Mouse (Mus musculus) MEL (cell line): ENCODE data around the gene Usp33. TPM values are rescaled to one million over a fixed set of nuclear protein-coding genes. Genes with fewer than 3 reads are reported as not detected.

Experiments
- DNase-seq: peaks from one replicate; pipeline ENCODE4 v3.0.0; 2011; ENCODE audit warnings: low read depth, low spot score
- H3K27ac ChIP-seq: 2 replicates; pipeline ENCODE4 v1.5.1; 2012; ENCODE audit warnings: low read depth, mild to moderate bottlenecking, control low read depth, low read length, moderate library complexity; ENCODE audit not compliant: control insufficient read depth
- H3K27me3 ChIP-seq, 2 experiments: fragments of 150-350 bp in 1 of 2; sonication (generic) in 1 of 2; 2 replicates each; pipeline ENCODE4 v1.6.1; 2012; ENCODE audit warnings: low read length in 2 of 2, mild to moderate bottlenecking in 2 of 2, improper control_type of control experiment in 1 of 2, moderate library complexity in 1 of 2; ENCODE audit not compliant: insufficient read depth in 2 of 2, control insufficient read depth in 1 of 2
- H3K36me3 ChIP-seq, 2 experiments: 2 replicates each; pipeline ENCODE4 v1.6.1; 2012 to 2014; ENCODE audit warnings: low read length in 2 of 2, improper control_type of control experiment in 1 of 2, inconsistent platforms in 1 of 2, mild to moderate bottlenecking in 1 of 2; ENCODE audit not compliant: insufficient read depth in 2 of 2, control insufficient read depth in 1 of 2
- H3K4me1 ChIP-seq, 2 experiments: fragments of 150-350 bp in 1 of 2; sonication (generic) in 1 of 2; 2 replicates each; pipeline ENCODE4 v1.6.1; 2012; ENCODE audit warnings: low read length in 2 of 2, improper control_type of control experiment in 1 of 2, mild to moderate bottlenecking in 1 of 2; ENCODE audit not compliant: insufficient read depth in 2 of 2, control insufficient read depth in 1 of 2
- H3K4me3 ChIP-seq, 2 experiments: fragments of 150-350 bp in 1 of 2; sonication (generic) in 1 of 2; 2 replicates each; pipeline ENCODE4 v1.5.1; 2012; ENCODE audit warnings: low read depth in 2 of 2, low read length in 2 of 2, mild to moderate bottlenecking in 2 of 2, moderate library complexity in 2 of 2, control low read depth in 1 of 2, improper control_type of control experiment in 1 of 2; ENCODE audit not compliant: control insufficient read depth in 1 of 2, insufficient read depth in 1 of 2
- H3K79me2 ChIP-seq: 2 replicates; pipeline ENCODE4 v1.6.1; 2012; ENCODE audit warnings: mild to moderate bottlenecking, low read length, moderate library complexity; ENCODE audit not compliant: control insufficient read depth, poor library complexity, insufficient read depth
- H3K9ac ChIP-seq: 2 replicates; pipeline ENCODE4 v1.6.1; 2012; ENCODE audit warnings: low read depth, mild to moderate bottlenecking, control low read depth, low read length, moderate library complexity; ENCODE audit not compliant: control insufficient read depth, poor library complexity, severe bottlenecking
- H3K9me3 ChIP-seq: fragments of 150-350 bp; sonication (generic); replicated peaks from 2 replicates; pipeline ENCODE4 v1.6.1; 2012; ENCODE audit warnings: mild to moderate bottlenecking, low read length, improper control_type of control experiment, moderate library complexity; ENCODE audit not compliant: insufficient read depth
- BHLHE40 ChIP-seq: IDR thresholded peaks from 2 replicates; pipeline ENCODE4 v1.6.1; 2012; ENCODE audit warnings: low read depth, mild to moderate bottlenecking, inconsistent platforms, low read length, improper control_type of control experiment, borderline replicate concordance
- CHD1 ChIP-seq: IDR thresholded peaks from 2 replicates; pipeline ENCODE4 v1.6.1; 2012; ENCODE audit warnings: low read depth, mild to moderate bottlenecking, inconsistent platforms, low read length, improper control_type of control experiment
- CHD2 ChIP-seq: IDR thresholded peaks from 2 replicates; pipeline ENCODE4 v1.6.1; 2011; ENCODE audit warnings: low read length, improper control_type of control experiment
- CTCF ChIP-seq, 3 experiments: IDR thresholded peaks in 2 of 3; conservative IDR thresholded peaks in 1 of 3; 2 replicates each; pipeline ENCODE4 v1.5.1; 2011 to 2012; ENCODE audit warnings: low read length in 3 of 3, low read depth in 2 of 3, mild to moderate bottlenecking in 2 of 3, improper control_type of control experiment in 1 of 3, inconsistent platforms in 1 of 3, mixed read lengths in 1 of 3, moderate library complexity in 1 of 3; ENCODE audit not compliant: control insufficient read depth in 1 of 3, insufficient read depth in 1 of 3, poor library complexity in 1 of 3, severe bottlenecking in 1 of 3
- E2F4 ChIP-seq: IDR thresholded peaks from 2 replicates; pipeline ENCODE4 v1.6.1; 2011; ENCODE audit warnings: low read depth, low read length, improper control_type of control experiment, borderline replicate concordance
- ELF1 ChIP-seq: IDR thresholded peaks from 2 replicates; pipeline ENCODE4 v1.6.1; 2014; ENCODE audit warnings: low read depth, mild to moderate bottlenecking, inconsistent platforms, low read length, improper control_type of control experiment, moderate library complexity
- EP300 ChIP-seq, 2 experiments: IDR thresholded peaks; 2 replicates each; pipeline ENCODE4 v1.6.1; 2011; ENCODE audit warnings: improper control_type of control experiment in 2 of 2, low read length in 2 of 2, low read depth in 1 of 2, mild to moderate bottlenecking in 1 of 2
- ETS1 ChIP-seq: IDR thresholded peaks from 2 replicates; pipeline ENCODE4 v1.6.1; 2012; ENCODE audit warnings: low read depth, mild to moderate bottlenecking, inconsistent platforms, low read length, improper control_type of control experiment, moderate library complexity
- GABPA ChIP-seq: IDR thresholded peaks from 2 replicates; pipeline ENCODE4 v1.6.1; 2012; ENCODE audit warnings: low read depth, mild to moderate bottlenecking, inconsistent platforms, low read length, improper control_type of control experiment, moderate library complexity
- GATA1 ChIP-seq: IDR thresholded peaks from 2 replicates; pipeline ENCODE4 v1.6.1; 2011; ENCODE audit warnings: low read depth, low read length, improper control_type of control experiment
- HCFC1 ChIP-seq: IDR thresholded peaks from 2 replicates; pipeline ENCODE4 v1.6.1; 2012; ENCODE audit warnings: low read depth, mild to moderate bottlenecking, inconsistent platforms, low read length, improper control_type of control experiment, moderate library complexity
- JUND ChIP-seq: IDR thresholded peaks from 2 replicates; pipeline ENCODE4 v1.6.1; 2011; ENCODE audit warnings: low read depth, mild to moderate bottlenecking, improper control_type of control experiment, low read length
- KAT2A ChIP-seq: conservative IDR thresholded peaks from 2 replicates; pipeline ENCODE4 v1.6.1; 2012; ENCODE audit warnings: low read depth, low read length, improper control_type of control experiment, inconsistent platforms
- MAFK ChIP-seq: IDR thresholded peaks from 2 replicates; pipeline ENCODE4 v1.6.1; 2011; ENCODE audit warnings: low read depth, mild to moderate bottlenecking, low read length, improper control_type of control experiment, borderline replicate concordance
- MAZ ChIP-seq: IDR thresholded peaks from 2 replicates; pipeline ENCODE4 v1.6.1; 2012; ENCODE audit warnings: low read depth, mild to moderate bottlenecking, inconsistent platforms, low read length, improper control_type of control experiment
- MEF2A ChIP-seq: IDR thresholded peaks from 2 replicates; pipeline ENCODE4 v1.6.1; 2014; ENCODE audit warnings: low read depth, mild to moderate bottlenecking, inconsistent platforms, low read length, improper control_type of control experiment; ENCODE audit not compliant: poor library complexity, insufficient replicate concordance, severe bottlenecking; ENCODE audit errors: extremely low read depth
- MXI1 ChIP-seq: IDR thresholded peaks from 2 replicates; pipeline ENCODE4 v1.6.1; 2011; ENCODE audit warnings: mild to moderate bottlenecking, low read depth, low read length, improper control_type of control experiment
- MYC ChIP-seq: IDR thresholded peaks from 2 replicates; pipeline ENCODE4 v1.6.1; 2011; ENCODE audit warnings: low read depth, mild to moderate bottlenecking, low read length, improper control_type of control experiment, moderate library complexity
- NELFE ChIP-seq: IDR thresholded peaks from 2 replicates; pipeline ENCODE4 v1.6.1; 2011; ENCODE audit warnings: low read depth, low read length, improper control_type of control experiment
- NRF1 ChIP-seq: IDR thresholded peaks from 2 replicates; pipeline ENCODE4 v1.6.1; 2014; ENCODE audit warnings: low read depth, mild to moderate bottlenecking, inconsistent platforms, low read length, improper control_type of control experiment, moderate library complexity; ENCODE audit not compliant: poor library complexity, insufficient read depth, severe bottlenecking
- POLR2AphosphoS2 ChIP-seq: IDR thresholded peaks from 2 replicates; pipeline ENCODE4 v1.6.1; 2011; ENCODE audit warnings: low read length, improper control_type of control experiment
- POLR2AphosphoS5 ChIP-seq: IDR thresholded peaks from 2 replicates; pipeline ENCODE4 v1.6.1; 2012; ENCODE audit warnings: low read depth, borderline replicate concordance, mild to moderate bottlenecking, inconsistent platforms, low read length, moderate library complexity, mixed read lengths
- RAD21 ChIP-seq: IDR thresholded peaks from 2 replicates; pipeline ENCODE4 v1.6.1; 2011; ENCODE audit warnings: mild to moderate bottlenecking, low read depth, low read length, improper control_type of control experiment
- RCOR1 ChIP-seq: IDR thresholded peaks from 2 replicates; pipeline ENCODE4 v1.6.1; 2012; ENCODE audit warnings: low read depth, mild to moderate bottlenecking, inconsistent platforms, low read length, improper control_type of control experiment
- SIN3A ChIP-seq: IDR thresholded peaks from 2 replicates; pipeline ENCODE4 v1.6.1; 2012; ENCODE audit warnings: low read length, improper control_type of control experiment, inconsistent platforms
- SMC3 ChIP-seq: IDR thresholded peaks from 2 replicates; pipeline ENCODE4 v1.6.1; 2011; ENCODE audit warnings: low read depth, low read length, improper control_type of control experiment
- TAL1 ChIP-seq: IDR thresholded peaks from 2 replicates; pipeline ENCODE4 v1.6.1; 2012; ENCODE audit warnings: mild to moderate bottlenecking, inconsistent platforms, low read length, moderate library complexity, mixed read lengths
- TBP ChIP-seq: IDR thresholded peaks from 2 replicates; pipeline ENCODE4 v1.8.0; 2011; ENCODE audit warnings: low read depth, low read length, improper control_type of control experiment
- UBTF ChIP-seq: IDR thresholded peaks from 2 replicates; pipeline ENCODE4 v1.6.1; 2012; ENCODE audit warnings: low read depth, mild to moderate bottlenecking, inconsistent platforms, low read length, improper control_type of control experiment, moderate library complexity, borderline replicate concordance; ENCODE audit not compliant: insufficient read depth
- USF2 ChIP-seq, 2 experiments: IDR thresholded peaks; 2 replicates each; pipeline ENCODE4 v1.6.1; 2011 to 2012; ENCODE audit warnings: improper control_type of control experiment in 2 of 2, low read length in 2 of 2, borderline replicate concordance in 1 of 2, inconsistent platforms in 1 of 2, low read depth in 1 of 2, mild to moderate bottlenecking in 1 of 2; ENCODE audit not compliant: insufficient read depth in 1 of 2
- ZC3H11A ChIP-seq: IDR thresholded peaks from 2 replicates; pipeline ENCODE4 v1.6.1; 2012; ENCODE audit warnings: low read depth, mild to moderate bottlenecking, inconsistent platforms, low read length, improper control_type of control experiment
- ZKSCAN1 ChIP-seq: IDR thresholded peaks from 2 replicates; pipeline ENCODE4 v1.6.1; 2012; ENCODE audit warnings: low read depth, mild to moderate bottlenecking, inconsistent platforms, low read length, improper control_type of control experiment, moderate library complexity
- ZMIZ1 ChIP-seq: IDR thresholded peaks from 2 replicates; pipeline ENCODE4 v1.6.1; 2012; ENCODE audit warnings: low read depth, mild to moderate bottlenecking, inconsistent platforms, low read length, improper control_type of control experiment, moderate library complexity
- ZNF384 ChIP-seq: IDR thresholded peaks from 2 replicates; pipeline ENCODE4 v1.6.1; 2012; ENCODE audit warnings: low read depth, mild to moderate bottlenecking, inconsistent platforms, low read length, improper control_type of control experiment
- polyA plus RNA-seq, 2 experiments: library from polyadenylated mRNA; stranded (reverse) in 1 of 2; unstranded in 1 of 2; fragments of >175 nt in 1 of 2; fragments of >200 nt in 1 of 2; gene quantifications; 2 replicates each; pipeline versions ENCODE4 v1.2.1 to v1.2.4; 2012; ENCODE audit warnings: low replicate concordance in 2 of 2, low read depth in 1 of 2; ENCODE audit not compliant: insufficient read length in 2 of 2, insufficient read depth in 1 of 2, missing spikeins in 1 of 2
- total RNA-seq: library from RNA; depleted of rRNA; stranded (reverse); fragments of 300-350 nt; gene quantifications from 2 replicates; pipeline ENCODE4 v1.2.3, GENCODE M21; 2012; rRNA removed

Usp33 gene
- total RNA-seq, result 31.0 and 34.1 TPM in 2 replicates
- polyA plus RNA-seq, result 10 to 100 TPM in 1 of 2 experiments, not detected in 1; 32.3 TPM

- DNase-seq, result peak; percentile 92
- Histone ChIP-seq H3K27me3 (no peaks in the 10 kb centered on the region), H3K36me3 (peaks cover 2 to 9% of the 10 kb centered on the region in 2 experiments; a peak in 3 of 4 replicates), H3K79me2 (peaks cover 40% of the 10 kb centered on the region), H3K27ac (peak within 1 kb of the TSS; percentile 69), H3K4me1 (peaks cover 6 to 9% of the 10 kb centered on the region in 2 experiments), H3K9me3 (no peaks in the 10 kb centered on the region), H3K4me3 (peak within 1 kb of the TSS; percentile 91 to 100), H3K9ac (peak within 1 kb of the TSS; percentile 79)
- TF ChIP-seq CTCF (IDR thresholded peaks at IDR 0.05 in 2 of 3, conservative IDR thresholded peaks at IDR 0.05 in 1 of 3; ENCODE audit: control insufficient read depth in 1 of 3, insufficient read depth in 1 of 3, low read depth in 2 of 3, low read length in 3 of 3, poor library complexity in 1 of 3, severe bottlenecking in 1 of 3), result no peak
- no peak for TF ChIP-seq KAT2A
- no peak for TF ChIP-seq EP300 (IDR thresholded peaks at IDR 0.05; ENCODE audit: low read depth in 1 of 2, low read length in 2 of 2)
- no peak for TF ChIP-seq TAL1
- TF ChIP-seq TBP, result peak; percentile 79; the same call in 1 of the 2 replicates
- TF ChIP-seq CHD1, result no peak
- no peak for TF ChIP-seq SMC3
- TF ChIP-seq ELF1, result peak; percentile 77
- peak; percentile 80; the same call in 1 of the 2 replicates for TF ChIP-seq POLR2AphosphoS2
- no peak; the same call in 1 of the 2 replicates for TF ChIP-seq SIN3A
- TF ChIP-seq NRF1, result no peak
- no peak for TF ChIP-seq BHLHE40
- TF ChIP-seq NELFE, result peak; percentile 90
- TF ChIP-seq GATA1, result no peak
- no peak for TF ChIP-seq RAD21
- no peak for TF ChIP-seq E2F4
- TF ChIP-seq MXI1, result peak; percentile 16; the same call in 1 of the 2 replicates
- TF ChIP-seq CHD2, result no peak
- no peak for TF ChIP-seq ZC3H11A
- no peak for TF ChIP-seq POLR2AphosphoS5
- TF ChIP-seq ETS1, result no peak
- no peak for TF ChIP-seq RCOR1
- no peak for TF ChIP-seq USF2 (IDR thresholded peaks at IDR 0.05; ENCODE audit: borderline replicate concordance in 1 of 2, insufficient read depth in 1 of 2, low read depth in 1 of 2, low read length in 2 of 2)
- TF ChIP-seq MAFK, result no peak
- no peak for TF ChIP-seq MAZ
- peak; percentile 51 for TF ChIP-seq ZNF384
- no peak for TF ChIP-seq MEF2A
- 0 out of 2 replicates have a peak, but pooled peaks have one; percentile 47 for TF ChIP-seq UBTF
- TF ChIP-seq ZMIZ1, result peak; percentile 90
- TF ChIP-seq JUND, result no peak
- TF ChIP-seq MYC, result no peak; the same call in 1 of the 2 replicates
- no peak for TF ChIP-seq ZKSCAN1
- peak; percentile 69 for TF ChIP-seq HCFC1
- TF ChIP-seq GABPA, result no peak
Measured at GRCm38 (mm10) chr3:152345732-152346632, at the start of gene Usp33. Gene Usp33, plus strand, starts transcription at chr3:152346478.
